Mouse (Mus musculus) left cerebral cortex, adult 9 months (tissue): ENCODE measurements around the gene Inpp5a.
"Not testable (repeated sequence)": the region's sequence is repeated elsewhere in the genome, so short reads cannot be mapped to it uniquely, and the experiment has no call there.

ENCODE experiments used
- DNase-seq, 2 experiments: peaks; one replicate each; pipeline ENCODE4 v3.0.0; 2022; ENCODE audit warnings: low spot score in 2 of 2

Gene Inpp5a

DNA sequence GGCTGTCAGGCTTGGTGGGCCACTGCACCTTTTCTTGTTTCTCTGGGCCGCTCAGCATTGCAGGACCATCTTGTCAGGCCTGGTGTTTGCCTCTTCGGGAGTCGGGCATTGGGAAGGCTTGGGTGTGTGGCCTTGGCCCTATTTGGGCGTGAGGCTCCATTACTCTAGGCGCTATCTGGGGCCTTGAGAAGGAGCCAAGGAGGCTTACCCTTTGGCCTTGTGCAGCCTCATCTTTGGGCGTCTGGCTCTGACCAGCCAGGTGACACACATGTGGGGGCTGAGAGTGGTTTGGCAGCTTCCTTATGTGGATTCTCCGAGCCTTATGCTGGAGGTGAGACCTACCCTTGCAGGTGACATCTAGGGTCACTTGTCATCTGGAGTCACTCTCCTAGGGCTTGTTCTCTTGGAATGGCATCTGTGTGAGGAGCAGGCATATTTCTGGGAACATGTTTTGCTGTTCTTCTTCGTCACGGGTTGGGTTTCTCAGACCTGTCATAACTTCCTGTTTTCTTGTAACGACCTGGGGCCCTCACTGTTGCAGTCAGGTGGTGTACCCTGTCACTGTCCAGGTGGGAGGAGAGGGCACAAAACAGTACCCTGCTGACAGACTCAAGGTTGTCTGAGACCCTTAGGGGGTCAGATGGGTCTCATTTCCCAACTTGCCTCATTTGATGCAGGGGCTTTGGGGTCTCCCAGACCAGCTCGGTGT is 11.2 kb downstream of the Inpp5a start:
- no peak for DNase-seq

DNA sequence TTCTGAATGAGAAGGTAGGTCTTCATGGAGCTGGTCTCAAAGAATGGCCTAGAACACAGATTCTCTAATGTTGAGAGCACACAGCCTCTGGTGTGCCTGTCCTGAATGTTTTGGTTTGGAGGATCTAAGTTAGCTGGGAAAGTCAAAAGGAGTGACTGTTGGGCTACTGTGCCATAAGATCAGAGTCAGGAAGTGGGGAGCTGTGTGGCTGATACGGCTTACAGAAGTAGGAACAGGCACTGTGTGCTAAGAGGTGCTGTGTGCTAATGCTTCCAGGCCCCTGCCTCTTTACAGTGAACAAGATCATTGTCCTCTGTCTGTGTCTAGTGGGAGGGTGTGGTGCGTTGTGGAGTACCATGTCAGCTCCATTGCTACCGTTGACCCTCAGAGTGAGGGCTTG is 12.0 kb downstream of the Inpp5a start:
- DNase-seq = no peak

DNA sequence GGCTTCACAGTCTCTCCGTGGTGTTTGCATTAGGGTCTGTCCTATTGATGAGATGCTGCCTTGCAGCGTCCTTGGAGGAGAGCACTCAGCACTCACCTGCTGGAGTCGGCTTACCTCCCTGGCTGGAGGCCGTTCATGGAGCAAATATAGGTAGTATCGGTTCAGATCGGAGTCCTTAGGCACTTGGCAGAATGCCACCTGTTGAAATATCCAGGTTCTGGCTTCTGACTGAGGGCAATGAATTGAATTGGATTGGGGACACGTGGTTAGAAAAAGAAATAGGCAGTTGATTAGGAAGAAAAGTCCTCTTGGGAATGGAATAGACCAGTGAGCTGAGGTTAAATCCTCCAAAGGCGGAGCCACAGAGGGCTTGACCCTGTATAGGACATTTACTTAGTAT is 12.9 kb downstream of the Inpp5a start:
- DNase-seq = no peak

DNA sequence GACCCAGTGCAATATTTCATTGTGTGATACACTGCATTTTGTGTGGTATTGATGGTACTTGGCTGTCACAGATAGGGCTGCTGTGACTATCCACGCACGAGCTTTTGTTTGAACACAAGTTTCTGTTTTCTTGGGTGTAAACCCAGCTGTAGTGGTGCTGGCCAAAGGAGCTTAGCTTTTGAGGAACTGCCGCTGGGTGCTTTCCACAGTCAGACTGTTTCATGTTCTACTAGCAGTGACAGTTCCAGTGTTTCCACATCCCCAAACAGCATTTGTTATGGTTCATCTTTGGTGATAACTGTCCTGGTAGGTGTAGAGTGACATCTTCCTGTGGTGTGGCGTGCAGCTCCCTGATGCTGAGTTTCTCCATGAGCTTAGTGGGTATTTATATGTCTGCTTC is 13.8 kb downstream of the Inpp5a start:
- DNase-seq = no peak

DNA sequence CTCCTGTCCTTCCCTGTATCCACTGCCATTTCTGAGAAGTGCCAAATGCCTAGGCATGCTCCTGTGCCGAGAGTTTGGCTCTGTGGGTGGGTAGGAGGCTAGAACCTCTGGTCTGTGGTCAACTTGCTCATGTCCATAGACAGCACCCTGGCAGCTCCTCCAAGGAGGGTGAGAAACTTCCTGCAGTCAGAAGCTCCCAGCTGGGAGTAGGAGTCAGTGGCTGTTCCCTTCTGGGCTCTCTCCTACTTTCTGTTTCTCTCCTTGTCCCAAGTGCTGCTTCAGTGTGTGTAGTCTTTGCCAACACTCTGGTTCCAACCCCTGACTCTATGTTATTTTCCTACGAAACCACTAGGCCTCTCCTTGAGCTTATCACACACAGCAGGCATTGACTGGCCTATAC is 17.7 kb downstream of the Inpp5a start:
- DNase-seq = no peak

DNA sequence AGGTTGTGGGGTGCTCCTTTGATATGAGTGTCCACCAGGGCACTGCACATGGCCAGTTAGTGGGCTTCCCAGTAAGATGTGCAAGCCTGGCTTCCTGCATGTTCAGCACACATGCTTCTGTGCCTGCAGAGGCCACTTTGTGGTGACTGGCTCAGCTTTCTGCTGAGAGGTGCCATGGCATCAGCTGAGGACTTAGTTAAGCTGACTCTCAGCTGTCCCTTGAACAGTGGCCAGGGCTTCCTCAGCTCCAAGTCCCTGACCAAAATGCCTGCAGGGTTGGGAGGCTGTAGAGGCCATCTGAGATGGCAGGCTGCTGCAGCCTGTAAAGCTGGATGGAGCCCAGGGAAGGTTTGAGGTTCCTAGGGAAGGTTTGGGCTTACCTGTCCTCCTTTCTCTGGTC is 19.1 kb downstream of the Inpp5a start:
- no peak for DNase-seq

DNA sequence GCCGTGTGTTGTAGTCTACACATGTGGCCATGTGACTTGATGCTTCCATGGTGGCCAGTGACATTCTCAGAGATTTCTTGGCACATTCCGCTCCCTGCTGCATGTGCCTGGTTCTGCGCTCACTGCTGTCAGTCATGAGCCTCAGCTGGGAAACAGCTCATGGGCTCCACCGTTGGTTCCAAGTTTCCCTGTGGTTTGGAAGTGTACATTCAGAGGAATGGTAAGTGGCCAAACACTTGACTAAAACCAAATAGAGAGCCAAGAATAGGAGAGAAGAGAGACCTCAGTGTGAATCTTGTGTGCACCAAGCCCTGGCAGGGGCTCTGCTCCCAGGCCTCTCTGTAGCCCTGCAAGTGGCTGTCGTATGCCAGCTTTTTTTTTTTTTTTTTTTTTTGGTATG is 21.0 kb downstream of the Inpp5a start:
- DNase-seq = no peak

DNA sequence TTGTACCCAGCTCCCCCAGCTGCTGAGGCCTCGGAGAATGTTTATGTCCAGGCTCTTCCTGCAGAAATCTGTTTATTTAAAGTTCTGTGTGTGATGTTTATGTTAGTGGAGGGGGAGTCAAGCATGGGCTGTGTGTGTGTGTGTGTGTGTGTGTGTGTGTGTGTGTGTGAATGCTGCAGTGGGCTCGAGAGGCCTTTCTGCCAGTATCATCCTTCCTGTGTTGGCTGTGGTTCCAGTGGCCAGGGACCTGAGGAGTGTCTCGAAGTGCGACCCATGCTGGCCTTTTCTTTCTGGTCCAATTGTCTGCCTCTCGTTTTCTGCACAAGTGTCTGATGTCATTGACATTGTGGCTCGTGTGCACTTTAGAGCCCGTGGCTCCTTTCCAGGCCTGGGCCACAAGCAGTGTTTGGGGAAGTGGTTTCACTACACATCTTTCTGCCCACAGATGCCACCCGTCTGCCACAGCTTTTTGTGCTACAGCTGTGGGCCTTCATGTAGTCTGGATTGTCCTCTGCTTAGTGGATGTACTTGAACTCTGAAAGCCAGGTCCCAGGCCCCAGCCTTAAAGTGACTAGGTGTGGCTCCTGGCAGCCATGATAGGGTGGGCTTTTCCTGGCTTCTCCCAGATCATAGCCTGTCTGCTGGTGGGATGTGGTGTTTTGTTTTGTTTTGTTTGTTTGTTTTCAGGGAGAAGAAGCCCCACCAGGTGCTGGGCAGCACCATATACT is 23.5 kb downstream of the Inpp5a start:
- DNase-seq = no peak

DNA sequence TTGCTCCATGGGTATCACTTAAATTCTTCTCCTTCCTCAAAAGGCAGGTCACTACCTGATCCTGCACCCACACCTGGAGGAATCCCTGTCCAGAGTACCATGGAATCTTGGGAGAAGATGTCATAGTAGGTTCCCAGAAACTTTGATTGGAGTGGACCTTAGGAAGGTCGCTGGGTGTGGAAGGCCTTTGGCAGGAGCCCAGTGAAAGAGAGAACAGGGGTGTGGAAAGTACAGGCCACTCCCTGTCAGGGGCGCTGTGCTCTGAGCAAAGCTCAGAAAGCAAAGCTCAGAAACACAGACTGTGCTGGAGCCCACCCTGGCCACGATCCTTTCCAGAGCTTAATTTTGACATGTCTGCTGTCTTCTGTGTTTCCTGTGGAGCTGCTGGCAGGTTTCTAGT is 24.5 kb downstream of the Inpp5a start:
- no peak for DNase-seq

DNA sequence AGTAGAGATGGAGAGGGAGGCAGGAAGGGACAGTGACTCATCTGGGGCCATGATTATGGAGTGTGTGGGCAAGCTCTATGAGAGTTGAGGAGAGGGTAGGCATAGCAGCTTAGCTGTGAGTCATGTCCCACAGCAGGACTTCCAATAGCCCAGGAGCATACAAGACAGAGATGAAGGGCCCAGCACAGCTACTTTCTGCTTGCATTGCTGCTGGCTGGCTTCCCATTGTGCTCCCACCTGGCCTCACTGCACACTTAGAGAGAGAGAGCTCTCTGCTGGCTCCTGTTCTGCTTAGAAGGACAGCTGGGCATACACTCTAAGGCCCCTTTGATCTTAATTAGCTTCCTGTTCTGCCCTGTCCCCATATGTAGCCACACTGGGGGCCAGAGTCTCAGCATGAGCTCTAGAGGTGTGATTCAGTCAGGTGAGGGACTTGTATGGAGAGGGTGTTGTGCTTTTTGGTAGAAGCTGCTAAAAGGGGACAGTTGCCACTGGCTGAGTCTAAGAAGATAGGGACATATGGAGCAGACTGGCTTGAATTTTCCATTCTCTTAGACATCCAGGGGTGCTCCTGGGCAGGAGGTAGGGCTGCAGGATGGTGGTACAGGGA is 26.8 kb downstream of the Inpp5a start:
- DNase-seq = peak in 1 of 2 experiments; percentile 36

DNA sequence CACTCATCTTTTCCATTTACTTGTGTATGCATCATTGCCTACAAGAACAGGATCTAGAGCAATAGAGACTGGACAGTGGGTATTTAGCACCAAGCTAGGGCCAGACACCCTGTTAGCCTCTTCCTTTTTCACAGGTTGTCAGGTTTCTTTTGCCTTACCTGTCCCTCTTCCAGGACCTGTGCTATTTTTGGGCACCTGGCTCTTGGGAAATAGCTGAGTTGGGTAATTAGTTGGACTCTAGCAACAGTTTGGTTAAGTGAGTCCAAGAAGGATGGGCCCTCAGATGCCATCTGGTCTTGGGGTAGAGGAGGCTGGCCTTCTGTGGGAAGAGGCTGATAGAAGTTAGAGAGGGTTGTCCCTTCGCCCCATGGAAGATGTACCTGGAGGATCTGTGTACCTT is 29.5 kb downstream of the Inpp5a start:
- DNase-seq = no peak

DNA sequence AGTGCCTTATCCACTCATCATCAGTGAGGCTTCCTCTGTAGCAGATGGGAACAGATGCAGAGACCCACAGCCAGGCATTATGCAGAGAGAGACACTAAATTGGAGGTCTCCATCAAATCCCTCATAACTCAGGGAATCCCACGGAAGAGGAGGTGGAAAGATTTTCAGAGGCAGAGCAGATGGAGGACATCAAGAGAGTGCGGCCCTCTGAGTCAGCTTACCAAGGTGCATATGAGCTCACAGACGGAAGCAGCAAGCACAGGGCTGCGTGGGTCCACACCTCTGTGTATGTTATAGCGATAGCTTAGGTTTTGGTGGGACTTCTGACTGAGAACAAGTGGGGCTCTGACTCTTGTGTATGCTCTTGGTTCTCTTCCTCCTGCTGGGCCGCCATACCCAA is 33.9 kb downstream of the Inpp5a start:
- DNase-seq = peak in 1 of 2 experiments; percentile 58

DNA sequence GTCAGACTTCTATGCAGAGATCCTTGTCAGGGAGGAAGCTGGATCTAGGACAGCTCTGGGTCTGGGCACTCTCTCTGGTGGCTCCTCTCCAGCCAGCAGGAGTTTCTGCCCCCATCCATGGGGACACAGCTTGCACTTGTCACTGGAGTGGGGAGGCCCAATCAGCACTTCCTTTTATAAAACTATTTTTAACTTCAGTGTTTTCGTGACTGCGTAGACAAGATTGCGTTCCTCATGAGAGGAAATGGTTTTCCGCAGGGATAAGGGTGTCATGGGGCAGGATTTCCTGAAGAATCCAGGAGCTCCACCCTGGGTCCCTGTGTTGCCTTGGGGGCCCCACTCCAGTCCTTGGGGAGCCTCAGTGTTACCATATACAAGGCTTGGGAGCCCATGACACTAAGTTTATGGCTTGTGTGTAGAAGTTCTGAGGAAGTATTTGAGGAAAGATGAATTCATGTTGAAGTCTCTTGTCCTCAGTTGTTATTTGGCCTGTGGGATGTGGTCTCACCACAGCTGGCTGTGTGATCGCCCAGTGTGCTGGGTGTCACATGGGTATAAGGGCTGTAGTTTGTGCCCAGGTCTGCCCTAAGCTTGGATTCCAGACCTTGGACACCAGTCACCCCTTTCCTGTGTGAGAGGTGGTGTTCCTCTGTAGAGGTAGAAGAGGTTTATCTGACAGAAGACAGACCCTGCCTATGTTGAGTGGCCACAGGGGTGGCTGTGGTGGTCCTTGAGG is 45.4 kb downstream of the Inpp5a start:
- no peak for DNase-seq

DNA sequence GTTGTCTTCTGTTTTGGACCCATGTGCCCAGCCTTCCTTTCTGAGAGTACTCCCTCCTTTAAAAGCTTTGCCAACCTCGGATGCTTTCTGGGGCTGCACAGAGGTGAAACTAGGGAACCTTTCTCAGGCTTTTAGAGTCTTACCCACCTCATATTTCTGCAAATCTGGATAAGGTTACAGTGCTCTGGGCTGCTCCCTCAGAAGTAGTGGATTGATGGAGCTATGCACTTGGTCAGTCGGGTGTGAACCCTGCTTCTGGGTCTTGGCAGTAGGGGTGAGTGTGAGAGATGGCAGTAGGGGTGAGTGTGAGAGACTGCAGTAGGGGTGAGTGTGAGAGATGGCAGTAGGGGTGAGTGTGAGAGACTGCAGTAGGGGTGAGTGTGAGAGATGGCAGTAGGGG is 46.0 kb downstream of the Inpp5a start:
- DNase-seq = not testable (repeated sequence)

DNA sequence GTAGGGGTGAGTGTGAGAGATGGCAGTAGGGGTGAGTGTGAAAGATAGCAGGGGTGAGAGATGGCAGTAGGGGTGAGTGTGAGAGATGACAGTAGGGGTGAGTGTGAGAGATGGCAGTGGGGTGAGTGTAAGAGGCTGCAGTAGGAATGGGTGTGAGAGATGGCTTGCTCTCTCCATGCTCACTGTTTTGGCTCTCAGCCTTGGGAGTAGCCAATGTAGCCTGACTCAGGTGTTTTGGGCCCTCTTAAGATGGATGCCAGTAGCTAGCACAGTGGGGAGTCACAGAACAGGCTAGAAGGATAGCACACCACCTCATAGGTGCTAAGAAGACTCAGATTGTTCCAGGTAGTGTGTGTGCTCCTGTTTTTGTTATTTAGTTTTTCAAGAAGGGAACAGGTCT is 46.8 kb downstream of the Inpp5a start:
- no peak for DNase-seq

DNA sequence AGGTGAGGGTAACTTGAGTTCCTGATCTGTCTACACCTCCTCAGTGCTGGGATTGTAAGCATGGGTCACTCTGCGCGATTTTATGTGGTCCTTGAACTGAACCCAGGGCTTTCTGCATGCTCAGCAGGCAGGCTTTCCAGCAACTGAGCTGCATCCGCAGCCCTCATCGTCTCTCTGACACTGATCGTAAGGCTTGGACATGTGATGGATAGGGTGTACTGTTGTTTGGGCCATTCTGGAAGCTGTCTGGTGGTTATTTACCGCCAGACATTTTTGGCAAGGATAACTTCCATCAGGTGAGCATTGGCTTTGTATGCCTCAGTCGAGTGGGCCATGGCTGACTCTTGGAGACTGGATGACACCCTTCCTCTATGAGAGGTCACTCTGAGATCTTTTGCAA is 48.0 kb downstream of the Inpp5a start:
- no peak for DNase-seq

DNA sequence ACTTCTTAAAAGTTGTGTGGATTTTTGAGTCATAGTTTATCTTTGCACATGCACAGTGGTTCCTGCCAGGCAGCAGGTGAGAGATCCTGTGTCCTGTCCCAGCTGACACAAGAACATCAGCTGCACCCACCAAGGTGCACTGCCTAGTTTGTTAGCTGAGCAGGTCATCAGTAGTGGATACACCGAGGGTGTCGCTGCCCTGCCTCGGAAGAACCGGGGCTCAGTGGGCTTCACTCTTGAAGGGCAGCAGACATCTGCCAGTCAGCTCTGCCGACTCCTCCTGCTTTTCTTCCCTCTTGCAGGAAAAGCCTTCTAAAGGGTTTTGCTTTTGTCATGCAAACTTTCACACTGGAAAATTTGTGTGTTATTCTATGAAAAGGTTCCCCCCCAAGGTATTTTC is 48.6 kb downstream of the Inpp5a start:
- no peak for DNase-seq

DNA sequence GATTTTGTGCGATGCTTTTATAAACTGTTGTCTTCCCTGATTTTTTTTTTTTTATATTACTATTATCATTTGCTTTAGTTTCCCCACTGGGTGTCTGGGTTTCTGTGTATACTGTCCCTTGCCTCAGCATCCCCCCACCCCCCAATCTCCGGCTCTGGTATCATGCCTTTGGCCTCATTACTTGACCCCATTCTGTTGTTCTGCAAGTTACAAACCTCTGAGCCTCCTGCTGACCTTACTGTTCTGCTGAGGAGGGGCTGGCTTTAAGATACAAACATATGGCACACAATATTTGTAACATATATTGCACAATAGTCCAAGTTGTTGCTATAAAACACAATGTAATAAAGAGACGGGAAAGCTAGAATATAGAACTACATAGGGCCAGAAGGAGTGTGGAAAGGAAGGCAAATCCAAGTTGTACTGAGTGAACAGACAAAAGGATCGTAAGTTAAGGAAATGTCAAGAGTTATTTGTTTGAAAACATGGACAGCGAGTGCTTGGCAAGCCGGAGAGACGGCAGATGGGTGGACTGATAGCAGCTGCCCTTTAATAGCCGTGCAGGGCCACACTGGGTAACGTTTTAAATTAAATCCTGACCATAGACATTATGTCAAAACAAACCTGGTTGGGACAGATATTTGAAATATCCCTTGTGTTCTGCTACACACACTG is 49.2 kb downstream of the Inpp5a start:
- no peak for DNase-seq

DNA sequence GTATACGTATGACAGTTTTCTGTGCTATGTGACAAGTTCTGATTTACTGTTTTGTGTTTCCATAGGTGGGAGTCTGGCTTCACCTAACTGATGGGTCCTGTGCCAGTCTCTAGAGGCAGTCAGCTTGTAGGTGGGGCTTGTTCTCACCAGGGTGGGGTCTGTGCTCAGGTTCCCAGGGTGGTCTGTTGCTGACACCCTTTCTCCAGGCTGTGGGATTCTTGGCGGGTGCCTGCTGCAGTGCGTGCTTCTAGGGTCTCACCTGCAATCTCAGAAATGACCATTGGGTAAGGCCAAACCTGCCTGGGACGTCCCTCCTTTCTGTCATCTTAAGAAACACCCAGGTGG is 49.7 kb downstream of the Inpp5a start:
- no peak for DNase-seq

DNA sequence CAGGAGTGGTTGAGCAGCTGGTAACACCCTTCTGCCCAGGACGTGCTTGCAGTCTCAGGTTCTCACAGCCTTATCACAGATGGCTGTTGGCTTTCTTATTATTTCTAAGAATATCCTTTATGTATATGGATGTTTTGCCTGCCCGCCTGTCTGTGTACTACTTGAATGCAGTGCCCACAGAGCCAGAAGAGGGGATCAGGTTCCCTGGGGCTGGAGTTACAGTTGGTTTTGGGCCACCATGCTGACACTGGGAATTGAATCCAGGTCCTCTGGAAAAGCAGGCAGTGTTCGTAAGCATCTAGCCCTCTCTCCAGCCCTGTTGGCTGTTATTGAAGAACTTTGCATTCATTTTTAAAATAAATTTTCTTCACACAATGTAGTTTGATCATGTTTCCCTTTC is 50.1 kb downstream of the Inpp5a start:
- no peak for DNase-seq

DNA sequence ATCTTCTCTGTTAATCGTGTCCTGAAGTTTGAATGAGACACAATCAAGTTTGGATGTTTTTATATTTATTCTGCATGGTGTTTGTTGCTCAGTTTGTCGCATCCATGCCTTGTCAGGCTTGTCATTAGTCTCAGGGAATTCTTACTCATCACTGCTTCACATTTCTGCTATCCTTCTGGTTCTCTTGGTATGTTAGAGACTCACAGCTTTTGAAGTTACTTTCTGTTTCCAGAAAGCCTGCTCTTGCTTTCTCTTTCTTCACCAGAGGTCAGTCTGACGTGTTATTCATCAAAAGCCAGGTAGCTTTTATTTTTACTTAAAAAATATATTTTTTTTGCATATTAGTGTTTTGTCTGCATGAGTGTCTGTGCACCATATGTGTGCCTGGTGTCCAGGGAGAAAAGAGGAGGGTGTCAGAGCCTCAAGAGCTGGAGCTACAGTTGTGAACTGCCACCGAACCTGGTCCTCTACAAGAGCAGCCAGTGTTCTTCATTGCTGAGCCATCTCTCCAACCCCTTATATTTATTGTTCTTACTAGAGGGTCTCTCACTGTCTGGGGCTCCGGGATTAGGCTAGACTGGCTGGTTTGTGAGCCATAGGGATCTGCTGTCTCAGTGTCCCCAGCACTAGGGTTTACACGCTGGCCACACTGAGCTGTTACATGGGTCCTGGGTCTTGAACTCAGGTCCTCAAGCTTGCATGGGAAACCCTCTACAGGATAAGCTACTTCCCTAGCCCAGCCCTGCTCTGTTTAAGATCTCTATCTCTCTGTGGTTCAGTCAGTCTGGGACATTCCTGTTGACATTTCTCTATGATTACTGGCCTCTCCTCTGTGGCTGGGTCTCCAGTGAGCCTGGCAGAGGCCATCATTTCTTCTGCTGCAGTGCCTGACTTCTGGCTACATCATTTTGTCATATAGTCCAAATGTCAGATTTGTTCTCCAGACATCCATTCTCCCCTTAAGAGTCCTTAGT is 51.3 kb downstream of the Inpp5a start:
- no peak for DNase-seq
